Mouse (Mus musculus): ENCODE data around the gene Gsk3a.

- TF ChIP-seq MAX (IDR thresholded peaks at IDR 0.05): no peak
- TF ChIP-seq CEBPB (IDR thresholded peaks at IDR 0.05; ENCODE audit: low read depth): no peak
- TF ChIP-seq CTCF (IDR thresholded peaks at IDR 0.05; ENCODE audit: control insufficient read depth, insufficient read depth, insufficient read length): no peak
- no peak for TF ChIP-seq USF1 (IDR thresholded peaks at IDR 0.05; ENCODE audit: low read depth)
- no peak for TF ChIP-seq MYOD1 (IDR thresholded peaks at IDR 0.05; ENCODE audit: control insufficient read depth, insufficient read length, low read depth)
- TF ChIP-seq FOSL1 (IDR thresholded peaks at IDR 0.05; ENCODE audit: insufficient read depth, low read length, poor library complexity, severe bottlenecking): no peak
- no peak for TF ChIP-seq MYOG (IDR thresholded peaks at IDR 0.05; ENCODE audit: control insufficient read depth, extremely low read depth, insufficient read length)
These were observed 40.3 kb upstream of the Gsk3a start for GRCm38 (mm10) chr7:25277998-25278340.
